Mouse (Mus musculus) gastrocnemius, postnatal 14 days (tissue): ENCODE results near the gene Vasp. TPM values are rescaled to one million over a fixed set of nuclear protein-coding genes. Genes with fewer than 3 reads are reported as not detected.
"Not testable (repeated sequence)": the region's sequence is repeated elsewhere in the genome, so short reads cannot be mapped to it uniquely, and the experiment has no call there.

Experiments
- DNase-seq: peaks from one replicate; pipeline ENCODE4 v3.0.0; 2021; ENCODE audit warnings: mixed read lengths
- intact Hi-C: fragments of 180-260 bp; cut with DNase I; formaldehyde crosslinking; loops from one replicate; pipeline ENCODE4 v1.15.1; 2025; ENCODE audit warnings: low total_unique reads
- total RNA-seq, 2 experiments: library from RNA; stranded (reverse); gene quantifications; 2 replicates each; pipeline ENCODE4 v1.2.3; 2021

The Vasp gene
- total RNA-seq, 2 experiments from 2014 or later, result 31.0 to 35.1 TPM

- intact Hi-C loops, result no loop called here
- DNase-seq, result no peak
Measured at GRCm38 (mm10) chr7:19305413-19305735, 33.8 kb upstream of the Vasp start.

GRCm38 (mm10) chr7:19304501-19305412 is 33.1 kb upstream of the Vasp start:
- intact Hi-C loops, result no loop called here

GRCm38 (mm10) chr7:19303770-19304169 is 32.2 kb upstream of the Vasp start:
- intact Hi-C loops, result no loop called here
- DNase-seq, result peak; percentile 80

More at GRCm38 (mm10) chr7:19304501-19305412, 33.1 kb upstream of the Vasp start:
- no peak for DNase-seq

GRCm38 (mm10) chr7:19303046-19303305 is 31.4 kb upstream of the Vasp start:
- intact Hi-C loops, result no loop called here

GRCm38 (mm10) chr7:19302264-19303045 is 30.8 kb upstream of the Vasp start:
- intact Hi-C loops, result no loop called here
- no peak for DNase-seq

More at GRCm38 (mm10) chr7:19303046-19303305, 31.4 kb upstream of the Vasp start:
- DNase-seq, result no peak

- intact Hi-C loops, result loop anchor here (2.0 kb wide), 1 partner anchor 41 kb away; no protein-coding TSS in a partner anchor
- no peak for DNase-seq
Measured at GRCm38 (mm10) chr7:19301461-19302263, 30.0 kb upstream of the Vasp start.

GRCm38 (mm10) chr7:19300501-19301421 is 29.1 kb upstream of the Vasp start:
- intact Hi-C loops, result loop anchor here (2.0 kb wide), 1 partner anchor 42 kb away; no protein-coding TSS in a partner anchor
- DNase-seq, result peak; percentile 76

GRCm38 (mm10) chr7:19299194-19299593 is 27.6 kb upstream of the Vasp start:
- peak; percentile 53 for DNase-seq
- intact Hi-C loops, result no loop called here

- intact Hi-C loops, result no loop called here
- no peak for DNase-seq
Measured at GRCm38 (mm10) chr7:19297794-19298193, 26.2 kb upstream of the Vasp start.

- intact Hi-C loops, result no loop called here
- no peak for DNase-seq
Measured at GRCm38 (mm10) chr7:19297034-19297433, 25.4 kb upstream of the Vasp start.

GRCm38 (mm10) chr7:19295503-19296185 is 24.0 kb upstream of the Vasp start:
- intact Hi-C loops, result no loop called here

GRCm38 (mm10) chr7:19290969-19291596 is 19.5 kb upstream of the Vasp start:
- DNase-seq, result peak; percentile 84
- intact Hi-C loops, result no loop called here

More at GRCm38 (mm10) chr7:19295503-19296185, 24.0 kb upstream of the Vasp start:
- peak; percentile 96 for DNase-seq

- intact Hi-C loops, result no loop called here
- no peak for DNase-seq
Measured at GRCm38 (mm10) chr7:19284763-19285162, 13.1 kb upstream of the Vasp start.

- intact Hi-C loops, result no loop called here
- no peak for DNase-seq
Measured at GRCm38 (mm10) chr7:19283406-19283804, 11.8 kb upstream of the Vasp start.

GRCm38 (mm10) chr7:19282791-19283405 is 11.3 kb upstream of the Vasp start:
- intact Hi-C loops, result no loop called here

GRCm38 (mm10) chr7:19282385-19282784 is 10.8 kb upstream of the Vasp start, which contains the start of gene Rtn2:
Rtn2 (plus strand) TSS chr7:19282624.
- DNase-seq, result peak; percentile 75
- intact Hi-C loops, result no loop called here

More at GRCm38 (mm10) chr7:19282791-19283405, 11.3 kb upstream of the Vasp start:
- DNase-seq, result peak; percentile 64

GRCm38 (mm10) chr7:19281680-19282304 is 10.2 kb upstream of the Vasp start:
- DNase-seq, intact Hi-C loops: not testable (repeated sequence)
